Mouse (Mus musculus) liver, adult 2 months (tissue): Measurements from ENCODE around the gene Slco2a1. TPM values are rescaled to one million over a fixed set of nuclear protein-coding genes. Genes with fewer than 3 reads are reported as not detected.

Experiments
- DNase-seq: peaks from one replicate; pipeline ENCODE4 v3.0.0-alpha.2; 2011; ENCODE audit warnings: low read depth, low spot score; ENCODE audit errors: extremely low read depth
- H3K27ac ChIP-seq: fragments of 200-500 bp; replicated peaks from 2 replicates; pipeline ENCODE4 v1.5.1; 2012; ENCODE audit warnings: low read depth, mild to moderate bottlenecking, control low read depth, inconsistent platforms, low read length; ENCODE audit not compliant: insufficient read depth
- H3K27me3 ChIP-seq: fragments of 200-500 bp; 2 replicates; pipeline ENCODE4 v1.6.1; 2012; ENCODE audit warnings: mild to moderate bottlenecking, moderate library complexity, low read length, inconsistent platforms; ENCODE audit not compliant: control insufficient read depth, insufficient read depth
- H3K36me3 ChIP-seq: fragments of 200-500 bp; 2 replicates; pipeline ENCODE4 v1.6.1; 2012; ENCODE audit warnings: low read length, inconsistent platforms; ENCODE audit not compliant: control insufficient read depth, insufficient read depth
- H3K4me1 ChIP-seq: fragments of 200-500 bp; 2 replicates; pipeline ENCODE4 v1.6.1; 2011; ENCODE audit warnings: low read length; ENCODE audit not compliant: control insufficient read depth, insufficient read depth
- H3K4me3 ChIP-seq: fragments of 200-500 bp; 2 replicates; pipeline ENCODE4 v1.5.1; 2011; ENCODE audit warnings: low read depth, mild to moderate bottlenecking, control low read depth, low read length, moderate library complexity; ENCODE audit not compliant: insufficient read depth
- H3K79me2 ChIP-seq: fragments of 200-500 bp; 2 replicates; pipeline ENCODE4 v1.6.1; 2012; ENCODE audit warnings: inconsistent platforms, mild to moderate bottlenecking, low read length, moderate library complexity; ENCODE audit not compliant: control insufficient read depth, insufficient read depth
- H3K9ac ChIP-seq: fragments of 200-500 bp; 2 replicates; pipeline ENCODE4 v1.6.1; 2012; ENCODE audit warnings: low read depth, mild to moderate bottlenecking, control low read depth, inconsistent platforms, low read length
- CTCF ChIP-seq: fragments of 200-500 bp; IDR thresholded peaks from 2 replicates; pipeline ENCODE4 v1.5.1; 2011; ENCODE audit warnings: low read depth, low read length, control low read depth
- POLR2A ChIP-seq: fragments of 200-500 bp; IDR thresholded peaks from 2 replicates; pipeline ENCODE4 v1.6.1; 2011; ENCODE audit warnings: low read length, control low read depth; ENCODE audit not compliant: insufficient read depth; ENCODE audit errors: extremely low read depth
- whole genome bisulfite sequencing: fragments of 180-500 bp; shearing (Covaris S2); methylation state at CpG from one replicate; pipeline ENCODE4 v1.1.7; 2018; 5-methylcytosine and 5-hydroxymethylcytosine counted together
- polyA plus RNA-seq: library from polyadenylated mRNA; depleted of rRNA; stranded (reverse); fragments of >200 nt; gene quantifications from 2 replicates; pipeline ENCODE4 v1.2.3, GENCODE M21; 2012
- total RNA-seq: library from RNA; depleted of rRNA; stranded (reverse); fragments of >200 nt; gene quantifications from 2 replicates; pipeline ENCODE4 v1.2.3, GENCODE M21; 2014

Gene Slco2a1
- total and polyA plus RNA-seq, 2 experiments, result 8.9 to 55.5 TPM

- Histone ChIP-seq H3K27me3 (no peaks in the 10 kb centered on the region), H3K4me1 (peaks cover 3% of the 10 kb centered on the region; the same call in 1 of the 2 replicates), H3K27ac (no peak overlapping the region), H3K36me3 (peaks cover 14% of the 10 kb centered on the region), H3K9ac (no peak overlapping the region), H3K4me3 (no peak overlapping the region), H3K79me2 (no peaks in the 10 kb centered on the region)
- no peak for TF ChIP-seq CTCF
- TF ChIP-seq POLR2A, result no peak
- WGBS, result 10% methylated on average over 7 of the region's 7 CpGs
- DNase-seq, result peak; percentile 86
Measured at GRCm38 (mm10) chr9:103049049-103049511, 60.6 kb downstream of the Slco2a1 start.

DNA sequence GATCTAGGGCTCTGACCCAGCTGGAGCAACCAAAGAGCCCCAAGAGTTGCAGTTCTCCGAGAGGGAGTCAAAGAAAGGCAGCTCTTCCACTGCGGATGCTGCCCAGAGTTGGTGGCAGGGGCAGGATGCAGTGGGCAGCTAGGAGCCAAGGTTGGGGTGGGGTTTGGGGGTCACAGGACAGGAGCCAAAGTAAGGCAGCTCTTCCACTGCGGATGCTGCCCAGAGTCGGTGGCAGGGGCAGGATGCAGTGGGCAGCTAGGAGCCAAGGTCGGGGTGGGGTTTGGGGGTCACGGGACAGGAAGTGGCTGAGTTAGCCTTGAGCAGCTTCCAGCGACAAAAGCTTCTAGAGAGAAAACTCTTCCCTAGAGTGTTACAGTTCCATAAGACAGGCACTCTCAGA is 65.3 kb downstream of the Slco2a1 start:
- Histone ChIP-seq H3K4me3 (no peak overlapping the region), H3K36me3 (peaks cover 7% of the 10 kb centered on the region; the same call in 1 of the 2 replicates), H3K27ac (no peak overlapping the region), H3K4me1 (no peaks in the 10 kb centered on the region), H3K9ac (no peak overlapping the region), H3K79me2 (no peaks in the 10 kb centered on the region), H3K27me3 (no peaks in the 10 kb centered on the region)
- no peak for TF ChIP-seq CTCF
- no peak for TF ChIP-seq POLR2A
- no peak for DNase-seq
- 81% methylated on average over 7 of the region's 7 CpGs for WGBS

DNA sequence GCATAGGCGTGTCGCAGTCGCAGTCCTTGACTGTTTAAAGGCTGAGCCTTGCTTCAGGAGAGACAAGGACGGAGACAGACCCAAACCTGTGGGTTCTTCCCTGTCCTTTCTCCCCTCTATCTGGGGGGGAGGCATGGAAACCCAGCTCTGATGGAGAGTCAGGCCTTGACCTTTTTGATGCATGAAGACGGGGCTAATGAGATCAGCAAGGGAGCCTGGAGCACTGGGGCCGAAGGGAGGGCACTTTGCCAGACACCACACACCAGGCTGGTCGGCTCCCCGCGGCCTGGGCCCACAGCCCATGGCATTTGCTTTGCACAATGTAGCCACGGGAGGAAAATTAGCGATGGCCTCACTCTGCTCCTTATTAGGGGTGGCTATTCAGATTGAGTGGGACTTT is 66.5 kb downstream of the Slco2a1 start:
- Histone ChIP-seq H3K27ac (no peak overlapping the region), H3K27me3 (no peaks in the 10 kb centered on the region), H3K36me3 (peaks cover 7% of the 10 kb centered on the region; the same call in 1 of the 2 replicates), H3K9ac (no peak overlapping the region), H3K4me1 (no peaks in the 10 kb centered on the region), H3K4me3 (no peak overlapping the region), H3K79me2 (no peaks in the 10 kb centered on the region)
- 87% methylated on average over 11 of the region's 11 CpGs for WGBS
- TF ChIP-seq POLR2A, result no peak
- no peak for TF ChIP-seq CTCF
- no peak for DNase-seq

- 82% methylated on average over 5 of the region's 5 CpGs for WGBS
Measured at GRCm38 (mm10) chr9:103056164-103056563, 67.7 kb downstream of the Slco2a1 start.

GRCm38 (mm10) chr9:103060551-103060950 is 72.0 kb downstream of the Slco2a1 start:
- no peaks in the 10 kb centered on the region for H3K4me1 ChIP-seq
- H3K27ac ChIP-seq, result no peak overlapping the region
- no peak for DNase-seq
- no peaks in the 10 kb centered on the region for H3K79me2 ChIP-seq
- H3K9ac ChIP-seq, result no peak overlapping the region
- H3K27me3 ChIP-seq, result no peaks in the 10 kb centered on the region
- no peak overlapping the region for H3K4me3 ChIP-seq
- WGBS, result 88% methylated on average over 2 of the region's 2 CpGs
- no peaks in the 10 kb centered on the region; the same call in 1 of the 2 replicates for H3K36me3 ChIP-seq
- TF ChIP-seq POLR2A (no peak), CTCF (no peak)

More at GRCm38 (mm10) chr9:103056164-103056563, 67.7 kb downstream of the Slco2a1 start:
- Histone ChIP-seq H3K36me3 (peaks cover under 1% of the 10 kb centered on the region; the same call in 1 of the 2 replicates), H3K9ac (no peak overlapping the region), H3K27me3 (no peaks in the 10 kb centered on the region), H3K79me2 (no peaks in the 10 kb centered on the region), H3K4me1 (no peaks in the 10 kb centered on the region), H3K27ac (no peak overlapping the region), H3K4me3 (no peak overlapping the region)
- TF ChIP-seq POLR2A (no peak), CTCF (no peak)
- no peak for DNase-seq

GRCm38 (mm10) chr9:103061471-103062053 is 73.0 kb downstream of the Slco2a1 start:
- Histone ChIP-seq H3K4me1 (no peaks in the 10 kb centered on the region), H3K79me2 (no peaks in the 10 kb centered on the region), H3K9ac (no peak overlapping the region), H3K27me3 (no peaks in the 10 kb centered on the region), H3K27ac (no peak overlapping the region), H3K36me3 (no peaks in the 10 kb centered on the region; the same call in 1 of the 2 replicates), H3K4me3 (no peak overlapping the region)
- no peak for DNase-seq
- TF ChIP-seq CTCF (no peak), POLR2A (no peak)
- 82% methylated on average over 5 of the region's 5 CpGs for WGBS
